Mouse (Mus musculus): Measurements from ENCODE around the gene Slitrk6.

Gene Slitrk6

GRCm38 (mm10) chr14:110754484-110755307, at the start of gene Slitrk6:
Slitrk6 (minus strand) TSS chr14:110755149.
- no peak for DNase-seq (ENCODE audit: low spot score)

GRCm38 (mm10) chr14:110777546-110777945, 22.6 kb upstream of the Slitrk6 start:
- DNase-seq (ENCODE audit: low spot score): no peak

GRCm38 (mm10) chr14:110770694-110771093, 15.7 kb upstream of the Slitrk6 start:
- no peak for DNase-seq (ENCODE audit: low spot score)

GRCm38 (mm10) chr14:110762588-110763220, 7.8 kb upstream of the Slitrk6 start:
- DNase-seq (ENCODE audit: low spot score): no peak

GRCm38 (mm10) chr14:110760909-110761308, 6.0 kb upstream of the Slitrk6 start:
- no peak for DNase-seq (ENCODE audit: low spot score)

- no peak for DNase-seq (ENCODE audit: low spot score)
These were observed 330 bp upstream of the Slitrk6 start for GRCm38 (mm10) chr14:110755308-110755650.

- DNase-seq (ENCODE audit: low spot score): no peak
These were observed 15.1 kb downstream of the Slitrk6 start for GRCm38 (mm10) chr14:110739861-110740260.

GRCm38 (mm10) chr14:110739368-110739767, 15.6 kb downstream of the Slitrk6 start:
- no peak for DNase-seq (ENCODE audit: low spot score)

GRCm38 (mm10) chr14:110728344-110728910, 26.5 kb downstream of the Slitrk6 start:
- no peak for DNase-seq (ENCODE audit: low spot score)

GRCm38 (mm10) chr14:110724026-110724576, 30.8 kb downstream of the Slitrk6 start:
- DNase-seq (ENCODE audit: low spot score): no peak

Data from urinary bladder, postnatal 10 days (tissue).